Mouse (Mus musculus): ENCODE measurements around the gene Snd1.
A peak's percentile ranks its signal among the peaks of the same experiment; 100 is the strongest.

Gene Snd1

DNA sequence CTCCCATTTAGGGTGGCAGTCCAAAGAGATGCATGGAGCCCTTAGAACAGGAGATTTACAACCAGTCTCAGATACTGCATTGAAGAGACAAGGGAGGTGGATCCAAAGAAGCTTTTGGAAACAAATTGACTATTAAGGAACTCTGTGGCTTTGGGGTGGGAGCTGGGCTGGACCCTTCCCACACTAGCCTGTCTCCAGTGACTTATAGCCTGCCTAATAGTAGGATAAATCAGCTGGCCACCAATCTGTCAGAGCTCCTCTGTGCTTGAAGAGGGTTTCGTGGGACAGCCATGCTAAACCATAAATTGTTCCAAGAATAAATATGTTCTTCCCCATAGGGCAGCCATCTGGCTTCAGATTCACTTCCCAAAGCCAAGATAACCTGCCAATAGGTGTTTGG, 400.4 kb downstream of the Snd1 start:
- DNase-seq = no peak

DNA sequence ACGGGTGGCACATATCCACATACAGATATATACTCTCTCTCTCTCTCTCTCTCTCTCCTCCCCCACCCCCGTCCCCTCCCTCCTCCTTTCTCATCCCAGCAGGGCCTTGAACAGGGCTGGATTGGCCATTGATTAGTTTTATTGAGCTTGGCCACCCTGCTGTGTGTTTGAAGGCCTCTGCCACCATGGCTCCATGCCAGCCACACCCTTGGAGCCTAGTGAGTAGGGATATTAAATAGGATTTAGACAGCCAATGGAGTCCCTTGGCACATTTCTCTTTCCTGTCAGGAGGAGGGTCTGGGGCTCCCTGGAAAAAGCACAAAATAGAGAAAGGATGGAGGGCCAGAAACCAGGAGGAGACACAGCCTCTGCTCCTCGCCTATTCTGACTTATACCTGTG, 401.6 kb downstream of the Snd1 start:
- no peak for DNase-seq

- DNase-seq = no peak
Observed at GRCm38 (mm10) chr6:28877945-28878666, 403.2 kb downstream of the Snd1 start.

DNA sequence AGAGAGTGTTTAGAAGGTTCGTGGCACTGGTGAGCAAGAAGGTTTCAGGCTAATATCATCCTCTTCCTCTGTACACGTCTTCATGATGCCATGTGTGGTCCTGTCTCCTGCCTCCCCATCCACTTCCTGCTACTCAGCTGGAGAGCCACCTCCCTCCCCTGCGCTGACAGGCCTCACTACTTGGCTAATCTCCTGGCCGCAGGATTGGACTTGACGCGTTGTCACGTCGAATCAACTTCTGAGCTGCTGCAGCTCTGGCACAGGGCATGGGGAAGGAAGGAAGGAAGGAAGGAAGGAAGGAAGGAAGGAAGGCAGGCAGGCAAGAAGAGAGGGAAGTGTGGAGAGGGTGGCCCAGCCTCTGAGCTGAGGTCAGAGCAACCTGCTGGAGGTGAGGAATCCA, 404.4 kb downstream of the Snd1 start:
- peak in 1 of 2 experiments; percentile 26 for DNase-seq

GRCm38 (mm10) chr6:28880909-28881308, 406.0 kb downstream of the Snd1 start:
- peak in 1 of 2 experiments; percentile 3 for DNase-seq

GRCm38 (mm10) chr6:28883518-28883917, 408.6 kb downstream of the Snd1 start:
- peak; percentile 30 to 61 for DNase-seq

DNA sequence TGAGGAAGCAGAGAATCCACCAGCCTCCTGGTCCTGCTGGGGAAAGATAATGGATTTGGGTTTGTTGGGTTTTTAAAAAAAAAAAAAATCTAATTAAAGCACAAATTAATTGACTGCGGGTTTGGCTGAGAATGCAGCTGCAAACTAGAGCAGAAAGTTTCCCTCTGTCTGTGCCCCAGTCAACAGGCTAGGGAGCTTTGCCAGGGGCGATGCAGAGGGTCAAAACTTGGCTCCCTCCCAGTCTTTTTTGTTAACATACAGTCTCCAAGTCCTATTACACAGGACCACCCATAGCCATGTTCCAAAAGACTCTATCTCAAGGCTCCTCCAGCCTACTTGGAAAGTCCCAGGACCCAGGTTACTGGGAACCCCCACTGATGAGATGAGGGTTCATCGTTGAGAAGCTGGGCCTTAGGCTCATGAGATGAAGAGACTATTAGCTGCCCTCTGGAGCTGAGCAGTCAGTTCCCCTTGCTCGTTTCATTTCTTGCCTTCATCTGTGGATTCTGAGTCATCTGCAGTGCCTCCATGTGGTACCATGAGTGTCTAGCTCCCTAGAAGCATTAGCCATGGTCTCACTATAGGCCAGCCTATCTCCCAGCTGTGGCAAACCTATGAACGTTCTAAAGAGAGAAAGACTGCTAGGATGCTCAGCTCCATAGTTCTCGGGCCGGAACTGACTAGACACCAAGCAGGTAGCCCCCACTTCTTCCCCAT, 411.9 kb downstream of the Snd1 start:
- no peak for DNase-seq

- no peak for DNase-seq
Observed at GRCm38 (mm10) chr6:28890426-28890825, 415.5 kb downstream of the Snd1 start.

DNA sequence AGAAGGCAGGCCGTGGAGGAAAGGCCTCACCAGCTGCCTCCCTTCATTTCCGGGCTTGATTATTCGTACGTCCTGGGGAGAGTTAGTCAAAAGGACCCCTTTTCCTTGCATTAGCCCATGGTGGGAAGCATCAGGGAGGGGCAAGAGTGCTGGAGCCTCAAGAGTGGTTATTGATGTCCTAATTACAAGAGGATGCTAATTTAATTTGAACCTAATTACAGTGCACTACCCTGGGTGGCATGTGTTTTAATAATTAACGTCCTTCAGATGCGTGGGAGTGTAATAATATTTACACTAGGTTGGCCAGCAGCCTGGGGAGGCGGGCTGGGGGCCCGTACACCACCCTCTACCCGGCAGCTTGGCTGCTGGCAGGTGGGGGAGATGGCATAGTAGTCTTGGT, 416.5 kb downstream of the Snd1 start:
- no peak for DNase-seq

- DNase-seq = no peak
Observed at GRCm38 (mm10) chr6:28895004-28895515, 420.1 kb downstream of the Snd1 start.

- DNase-seq = no peak
Observed at GRCm38 (mm10) chr6:28895726-28896125, 420.8 kb downstream of the Snd1 start.

GRCm38 (mm10) chr6:28896762-28897320, 421.9 kb downstream of the Snd1 start:
- no peak for DNase-seq

DNA sequence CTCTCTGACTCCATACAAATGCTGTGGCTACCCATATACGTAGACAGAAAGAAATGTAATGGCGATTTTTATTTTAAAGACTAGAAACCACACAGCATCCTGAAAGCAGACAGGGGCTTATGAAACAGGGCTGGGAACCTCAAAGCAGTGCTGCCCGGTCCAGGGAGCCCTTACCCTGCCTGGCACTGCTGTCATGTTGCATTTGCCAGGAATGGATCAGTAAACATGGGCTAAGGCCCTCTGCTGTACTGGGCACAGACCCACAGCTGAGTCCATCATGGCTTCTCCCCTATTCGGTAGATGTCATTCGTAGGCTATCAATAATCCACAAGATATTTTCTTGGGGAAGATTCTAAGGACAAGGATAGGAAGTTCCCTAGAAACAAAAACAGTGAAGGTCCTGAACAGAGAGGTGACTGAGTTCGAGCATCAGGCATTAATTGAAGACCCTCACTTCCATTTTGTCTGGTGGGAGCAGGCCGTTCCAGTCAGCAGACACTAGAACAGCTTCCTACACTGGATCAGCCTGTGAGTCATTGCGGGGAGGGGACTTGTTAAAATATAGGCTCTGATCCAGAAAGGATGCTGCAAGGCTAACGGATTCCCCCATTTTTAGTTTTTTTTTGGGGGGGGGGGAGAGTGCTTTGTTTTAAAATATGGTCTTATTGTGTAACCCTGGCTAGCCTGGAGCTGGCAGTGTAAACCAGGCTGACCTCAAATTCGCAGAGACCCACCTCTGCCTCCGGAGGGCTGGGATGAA, 422.6 kb downstream of the Snd1 start:
- no peak for DNase-seq

- peak; percentile 39 to 43 for DNase-seq
Observed at GRCm38 (mm10) chr6:28898836-28899235, 423.9 kb downstream of the Snd1 start.

DNA sequence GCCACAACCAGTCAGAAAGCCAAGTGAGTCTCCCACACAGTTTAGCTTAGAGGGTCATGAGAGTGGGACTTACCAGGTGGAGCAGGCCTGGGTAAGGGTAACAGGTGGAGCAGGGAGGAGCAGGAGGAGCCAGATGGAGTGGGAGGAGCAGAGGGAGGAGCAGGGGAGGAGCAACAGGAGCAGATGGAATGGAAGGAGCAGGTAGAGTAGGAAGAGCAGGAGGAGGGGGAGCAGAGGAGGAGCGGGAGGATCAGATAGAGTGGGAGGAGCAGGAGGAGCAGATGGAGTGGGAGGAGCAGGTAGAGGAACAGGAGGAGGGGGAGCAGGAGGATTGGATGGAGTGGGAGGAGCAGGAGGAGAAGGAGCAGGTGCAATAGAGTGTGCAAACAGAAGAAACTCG, 427.6 kb downstream of the Snd1 start:
- no peak for DNase-seq

- no peak for DNase-seq
Observed at GRCm38 (mm10) chr6:28904417-28904816, 429.5 kb downstream of the Snd1 start.

DNA sequence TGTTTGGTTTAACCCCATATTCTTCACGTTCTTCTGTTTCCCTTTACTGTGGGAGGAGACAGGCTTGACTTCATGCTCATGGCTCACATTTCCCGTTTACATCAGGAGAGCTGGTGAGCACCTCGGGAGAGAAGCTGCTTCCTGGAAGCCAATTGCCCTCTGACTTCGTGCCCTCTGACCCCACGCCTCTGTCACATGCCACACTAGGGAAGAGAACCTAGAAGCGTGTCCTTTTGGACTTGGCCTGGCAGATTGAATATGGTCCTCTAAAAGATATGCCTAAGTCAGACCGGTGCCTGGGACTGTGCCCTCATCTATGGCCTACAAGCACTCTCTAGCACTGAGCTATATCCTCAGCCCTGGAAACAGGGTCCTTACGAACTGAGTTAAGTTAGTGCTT, 430.4 kb downstream of the Snd1 start:
- DNase-seq = no peak

DNA sequence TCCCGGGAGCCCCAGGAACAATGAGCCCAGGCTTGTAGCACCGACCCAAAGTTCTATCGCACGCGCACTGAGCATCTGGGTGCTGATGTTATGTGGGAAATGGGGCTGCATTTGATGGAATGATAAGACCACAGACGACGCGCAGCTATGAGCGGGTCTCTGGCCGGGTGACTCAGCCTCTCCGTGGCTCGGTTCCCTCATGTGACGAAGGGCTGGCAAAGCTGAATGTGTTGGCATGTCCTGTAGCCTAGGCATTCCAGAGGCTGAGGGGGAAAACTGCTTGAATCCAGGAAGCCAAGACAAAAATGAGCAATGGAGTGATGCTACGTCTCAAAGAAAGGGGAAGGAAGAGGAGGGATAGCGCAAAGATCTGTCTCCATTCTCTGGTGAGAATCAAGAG, 434.9 kb downstream of the Snd1 start:
- no peak for DNase-seq

DNA sequence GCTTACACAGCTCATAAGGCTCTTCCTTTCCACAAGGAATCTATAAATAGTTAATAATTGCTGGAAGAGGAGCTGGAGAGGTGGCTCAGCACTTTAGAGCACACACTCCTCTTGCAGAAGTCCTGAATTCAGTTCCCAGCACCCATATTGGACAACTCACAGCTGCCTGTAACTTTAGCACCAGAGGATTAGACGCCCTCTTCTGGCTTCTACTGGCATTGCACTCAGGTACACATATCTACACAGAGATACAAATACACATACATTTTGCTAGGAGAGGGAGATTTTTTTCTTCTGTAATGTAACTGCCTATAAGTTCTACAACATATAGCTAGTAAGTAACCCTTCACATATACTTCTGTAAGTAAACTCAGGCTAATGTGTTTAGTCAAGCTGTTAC, 440.0 kb downstream of the Snd1 start:
- no peak for DNase-seq

DNA sequence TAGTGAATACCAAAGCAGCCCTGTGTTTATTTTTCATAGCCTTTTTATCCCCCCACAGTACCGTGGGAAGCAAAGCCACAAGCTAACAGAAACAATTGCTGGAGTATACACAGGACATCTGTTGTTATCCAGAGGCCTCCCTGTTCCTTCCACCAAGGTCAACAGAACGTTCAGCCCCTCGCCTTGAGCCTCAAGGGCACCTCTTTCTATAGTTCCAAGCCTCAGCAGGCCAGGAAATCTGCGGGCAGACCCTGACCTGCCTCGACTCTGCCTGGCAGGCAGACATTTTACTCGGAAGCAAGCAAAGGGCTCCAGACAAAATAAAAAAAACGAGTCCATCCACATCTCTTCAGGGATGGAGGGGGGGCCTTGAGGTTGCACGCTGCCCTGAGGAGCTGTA, 441.7 kb downstream of the Snd1 start:
- no peak for DNase-seq

GRCm38 (mm10) chr6:28919346-28919745, 444.4 kb downstream of the Snd1 start:
- no peak for DNase-seq

DNA sequence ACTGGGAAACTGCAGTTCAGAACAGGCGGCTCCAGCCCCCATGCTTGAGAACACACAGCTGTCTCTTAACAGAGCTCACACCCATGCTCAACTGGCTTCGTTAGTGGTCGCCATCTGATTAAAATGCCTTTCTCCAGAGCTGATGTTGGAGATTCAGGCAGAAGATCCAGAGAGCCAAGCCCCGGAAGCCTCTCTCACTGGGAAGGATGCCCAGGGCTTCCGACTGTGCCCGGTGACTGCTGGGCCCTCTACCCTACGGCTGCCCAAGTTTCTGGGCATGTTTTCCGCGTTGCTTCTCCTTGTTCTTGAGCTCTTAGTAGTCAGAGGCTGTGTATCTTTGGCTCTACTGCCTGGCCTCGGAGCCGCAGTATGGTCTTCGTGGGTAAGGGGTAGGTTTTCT, 447.4 kb downstream of the Snd1 start:
- DNase-seq = no peak

All from kidney, postnatal 25 days (tissue).